Mouse (Mus musculus) small intestine, adult 2 months (tissue): Measurements from ENCODE around the gene Gpn3. TPM values are rescaled to one million over a fixed set of nuclear protein-coding genes. Genes with fewer than 3 reads are reported as not detected.

Experiments used
- H3K27ac ChIP-seq: fragments of 200-500 bp; 2 replicates; pipeline ENCODE4 v1.5.1; 2012; ENCODE audit warnings: low read depth, low read length, control low read depth, inconsistent platforms; ENCODE audit not compliant: insufficient read depth
- H3K27me3 ChIP-seq: fragments of 200-500 bp; 2 replicates; pipeline ENCODE4 v1.6.1; 2012; ENCODE audit warnings: mild to moderate bottlenecking, moderate library complexity, low read length, inconsistent platforms; ENCODE audit not compliant: control insufficient read depth, insufficient read depth
- H3K36me3 ChIP-seq: fragments of 200-500 bp; 2 replicates; pipeline ENCODE4 v1.6.1; 2012; ENCODE audit warnings: mild to moderate bottlenecking, low read length, control low read depth, inconsistent platforms; ENCODE audit not compliant: control insufficient read depth, insufficient read depth
- H3K4me1 ChIP-seq: fragments of 200-500 bp; 2 replicates; pipeline ENCODE4 v1.6.1; 2012; ENCODE audit warnings: low read length, inconsistent platforms, mixed read lengths; ENCODE audit not compliant: control insufficient read depth, insufficient read depth, insufficient read length
- H3K4me3 ChIP-seq: fragments of 200-500 bp; 2 replicates; pipeline ENCODE4 v1.5.1; 2012; ENCODE audit warnings: low read depth, mild to moderate bottlenecking, control low read depth, inconsistent platforms, low read length, moderate library complexity
- CTCF ChIP-seq: fragments of 200-500 bp; IDR thresholded peaks from 2 replicates; pipeline ENCODE4 v1.5.1; 2012; ENCODE audit warnings: low read depth, mild to moderate bottlenecking, control low read depth, inconsistent platforms, low read length, moderate library complexity, mixed read lengths; ENCODE audit not compliant: insufficient replicate concordance, insufficient read length; ENCODE audit errors: extremely low read depth
- POLR2A ChIP-seq: fragments of 200-500 bp; IDR thresholded peaks from 2 replicates; pipeline ENCODE4 v1.6.1; 2012; ENCODE audit warnings: low read depth, mild to moderate bottlenecking, control low read depth, inconsistent platforms, low read length, moderate library complexity
- WGBS: fragments of 180-500 bp; shearing (Covaris S2); methylation state at CpG from one replicate; pipeline ENCODE4 v1.1.7; 2018; 5-methylcytosine and 5-hydroxymethylcytosine counted together
- polyA plus RNA-seq: library from polyadenylated mRNA; depleted of rRNA; stranded (reverse); fragments of >200 nt; gene quantifications from 2 replicates; pipeline ENCODE4 v1.2.3, GENCODE M21; 2012

Gene Gpn3
- polyA plus RNA-seq, 1 experiment, result 32.6 TPM

DNA sequence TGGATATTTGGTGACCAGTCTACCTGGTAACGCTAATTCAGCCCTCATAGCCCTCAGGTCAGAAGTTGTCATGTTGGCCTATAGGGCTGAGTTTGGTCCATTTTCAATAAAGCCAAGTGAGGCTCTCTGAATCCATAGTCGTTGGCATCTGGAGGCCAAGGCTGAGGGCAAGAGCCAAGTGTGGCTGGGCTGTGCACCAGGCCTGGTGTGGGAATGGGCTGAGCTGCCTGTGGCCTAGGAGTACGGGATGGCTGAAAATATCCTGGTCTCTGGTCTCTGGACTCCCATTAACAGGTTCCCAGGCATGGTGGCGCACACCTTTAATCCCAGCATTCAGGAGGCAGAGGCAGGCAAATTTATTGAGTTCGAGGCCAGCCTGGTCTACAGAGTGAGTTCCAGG is 18.3 kb downstream of the Gpn3 start:
- 88% methylated on average over 5 of the region's 5 CpGs for WGBS
- no peak overlapping the region for H3K27ac ChIP-seq
- no peaks in the 10 kb centered on the region for H3K27me3 ChIP-seq
- H3K4me3 ChIP-seq, result no peak overlapping the region
- TF ChIP-seq POLR2A (no peak), CTCF (no peak)
- peaks cover 2% of the 10 kb centered on the region; the same call in 1 of the 2 replicates for H3K36me3 ChIP-seq
- H3K4me1 ChIP-seq, result peaks cover 8% of the 10 kb centered on the region

- H3K4me1 ChIP-seq, result peaks cover 8% of the 10 kb centered on the region
- no peak overlapping the region for H3K4me3 ChIP-seq
- H3K27ac ChIP-seq, result no peak overlapping the region
- no peaks in the 10 kb centered on the region for H3K27me3 ChIP-seq
- peaks cover 2% of the 10 kb centered on the region; the same call in 1 of the 2 replicates for H3K36me3 ChIP-seq
- TF ChIP-seq POLR2A, result no peak
Measured at GRCm38 (mm10) chr5:122390671-122391070, 19.0 kb downstream of the Gpn3 start.

- H3K4me1 ChIP-seq, result peaks cover 8% of the 10 kb centered on the region
- 46% methylated on average over 16 of the region's 16 CpGs for WGBS
- H3K36me3 ChIP-seq, result peaks cover 2% of the 10 kb centered on the region; the same call in 1 of the 2 replicates
- no peak for TF ChIP-seq POLR2A
- no peak for TF ChIP-seq CTCF
- H3K4me3 ChIP-seq, result no peak overlapping the region
- H3K27me3 ChIP-seq, result no peaks in the 10 kb centered on the region
- no peak overlapping the region for H3K27ac ChIP-seq
Measured at GRCm38 (mm10) chr5:122391178-122391785, 19.6 kb downstream of the Gpn3 start.

GRCm38 (mm10) chr5:122391786-122392180 is 20.1 kb downstream of the Gpn3 start, which contains the start of gene Arpc3:
Arpc3 (plus strand) TSS chr5:122391878.
- peak; percentile 92 for TF ChIP-seq CTCF
- peak; percentile 80; the same call in 1 of the 2 replicates for TF ChIP-seq POLR2A
- H3K4me1 ChIP-seq, result peaks cover 10% of the 10 kb centered on the region
- peak within 1 kb of the TSS; percentile 78 for H3K27ac ChIP-seq
- WGBS, result under 1% methylated on average over 39 of the region's 39 CpGs
- no peaks in the 10 kb centered on the region for H3K27me3 ChIP-seq
- peak within 1 kb of the TSS; percentile 92 for H3K4me3 ChIP-seq
- peaks cover 6% of the 10 kb centered on the region for H3K36me3 ChIP-seq

- 3% methylated on average over 19 of the region's 19 CpGs for WGBS
- H3K27ac ChIP-seq, result peak overlapping the region; percentile 78
- TF ChIP-seq POLR2A (no peak), CTCF (no peak)
Measured at GRCm38 (mm10) chr5:122392227-122393004, 20.7 kb downstream of the Gpn3 start.

DNA sequence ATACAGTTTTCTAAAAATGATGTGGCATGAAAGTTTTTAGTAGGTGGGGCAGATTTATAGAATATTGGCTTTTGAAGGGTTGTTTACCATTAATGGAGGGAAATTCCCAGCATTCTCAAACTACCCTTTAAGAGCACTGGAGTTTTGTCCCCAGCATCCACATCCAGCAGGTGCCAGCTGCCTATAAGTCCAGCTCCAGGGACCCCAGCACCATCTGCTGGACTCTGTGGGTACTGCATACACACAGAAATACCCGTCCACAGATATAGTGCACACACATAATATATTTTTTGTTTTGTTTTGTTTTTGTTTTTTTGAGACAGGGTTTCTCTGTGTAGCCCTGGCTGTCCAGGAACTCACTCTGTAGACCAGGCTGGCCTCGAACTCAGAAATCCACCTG is 22.2 kb downstream of the Gpn3 start:
- no peak for TF ChIP-seq POLR2A
- peak; percentile 74; the same call in 1 of the 2 replicates for TF ChIP-seq CTCF
- WGBS, result 52% methylated on average over 2 of the region's 2 CpGs
- H3K4me1 ChIP-seq, result peaks cover 10% of the 10 kb centered on the region
- H3K36me3 ChIP-seq, result peaks cover 20% of the 10 kb centered on the region
- no peaks in the 10 kb centered on the region for H3K27me3 ChIP-seq
- no peak overlapping the region for H3K27ac ChIP-seq
- H3K4me3 ChIP-seq, result no peak overlapping the region

More at GRCm38 (mm10) chr5:122392227-122393004, 20.7 kb downstream of the Gpn3 start:
- Histone ChIP-seq H3K4me1 (peaks cover 10% of the 10 kb centered on the region), H3K36me3 (peaks cover 12% of the 10 kb centered on the region), H3K27me3 (no peaks in the 10 kb centered on the region), H3K4me3 (peak overlapping the region; percentile 92)

- peak overlapping the region; percentile 51 for H3K27ac ChIP-seq
- H3K27me3 ChIP-seq, result no peaks in the 10 kb centered on the region
- WGBS, result 70% methylated on average over 10 of the region's 10 CpGs
- peaks cover 38% of the 10 kb centered on the region for H3K36me3 ChIP-seq
- TF ChIP-seq CTCF (no peak), POLR2A (no peak)
- H3K4me1 ChIP-seq, result peaks cover 10% of the 10 kb centered on the region
- peak overlapping the region; percentile 21; the same call in 1 of the 2 replicates for H3K4me3 ChIP-seq
Measured at GRCm38 (mm10) chr5:122396791-122397190, 25.1 kb downstream of the Gpn3 start.
